Mouse (Mus musculus) lung, embryonic 14.5 days (tissue): ENCODE measurements around the gene Tns1. TPM values are rescaled to one million over a fixed set of nuclear protein-coding genes. Genes with fewer than 3 reads are reported as not detected.

ENCODE experiments used
- ATAC-seq: fragments of 200-750 bp; cut with Nextera tagmentation; 2 replicates; pipeline ENCODE4 v1.8.0; 2017; ENCODE audit warnings: mild to moderate bottlenecking, moderate TSS enrichment, moderate library complexity; ENCODE audit not compliant: insufficient read depth
- DNase-seq: peaks from one replicate; pipeline ENCODE4 v3.0.0-alpha.2; 2015
- H3K27ac ChIP-seq: fragments of 300-500 bp; sonication (generic); 2 replicates; pipeline ENCODE4 v1.5.1; 2014; ENCODE audit warnings: low read depth, mild to moderate bottlenecking, moderate library complexity
- H3K27me3 ChIP-seq: fragments of 300-500 bp; sonication (generic); 2 replicates; pipeline ENCODE4 v1.6.1; 2014; ENCODE audit warnings: low read length, control low read depth; ENCODE audit not compliant: insufficient read depth
- H3K36me3 ChIP-seq: fragments of 300-500 bp; sonication (generic); 2 replicates; pipeline ENCODE4 v1.6.1; 2014; ENCODE audit warnings: control low read depth; ENCODE audit not compliant: insufficient read depth
- H3K4me1 ChIP-seq: fragments of 300-500 bp; sonication (generic); 2 replicates; pipeline ENCODE4 v1.6.1; 2014; ENCODE audit warnings: antibody characterized with exemption, control low read depth; ENCODE audit not compliant: insufficient read depth
- H3K4me2 ChIP-seq: fragments of 300-500 bp; sonication (generic); 2 replicates; pipeline ENCODE4 v1.6.1; 2014; ENCODE audit warnings: mild to moderate bottlenecking
- H3K4me3 ChIP-seq: fragments of 300-500 bp; sonication (generic); 2 replicates; pipeline ENCODE4 v1.5.1; 2014; ENCODE audit warnings: low read depth, low read length
- H3K9ac ChIP-seq: fragments of 300-500 bp; sonication (generic); 2 replicates; pipeline ENCODE4 v1.6.1; 2014
- H3K9me3 ChIP-seq: fragments of 300-500 bp; sonication (generic); 2 replicates; pipeline ENCODE4 v1.6.1; 2016; ENCODE audit warnings: low read depth, low read length, control low read depth
- CTCF ChIP-seq: IDR thresholded peaks from 2 replicates; pipeline ENCODE4 v1.5.1; 2016; ENCODE audit warnings: antibody characterized with exemption, low read depth
- WGBS: fragments of 180-500 bp; shearing (Covaris S2); extraction: QIAGEN DNeasy Blood & Tissue Kit; methylation state at CpG from one replicate; pipeline ENCODE4 v1.1.7; 2014; 5-methylcytosine and 5-hydroxymethylcytosine counted together
- polyA plus RNA-seq: library from polyadenylated mRNA; unstranded; fragments of >200 nt; fragmentation: Nextera tagmentation; extraction: Ambion mirVana; gene quantifications from 2 replicates; pipeline ENCODE4 v1.2.1, GENCODE M21; 2014

The Tns1 gene
- polyA plus RNA-seq, 1 experiment from 2014 or later: 95.2 TPM

- DNase-seq (no peak), ATAC-seq (no peak)
- no peak for TF ChIP-seq CTCF
- 39% methylated on average over 2 of the region's 2 CpGs for WGBS
- H3K27ac ChIP-seq: no peak overlapping the region
- no peak overlapping the region for H3K9ac ChIP-seq
- no peaks in the 10 kb centered on the region for H3K27me3 ChIP-seq
- no peak overlapping the region for H3K4me3 ChIP-seq
- no peaks in the 10 kb centered on the region for H3K9me3 ChIP-seq
- H3K4me2 ChIP-seq: no peak overlapping the region
- no peaks in the 10 kb centered on the region for H3K36me3 ChIP-seq
- H3K4me1 ChIP-seq: peaks cover 10% of the 10 kb centered on the region
Observed at GRCm38 (mm10) chr1:74109670-74110069, 14.6 kb downstream of the Tns1 start.

DNA sequence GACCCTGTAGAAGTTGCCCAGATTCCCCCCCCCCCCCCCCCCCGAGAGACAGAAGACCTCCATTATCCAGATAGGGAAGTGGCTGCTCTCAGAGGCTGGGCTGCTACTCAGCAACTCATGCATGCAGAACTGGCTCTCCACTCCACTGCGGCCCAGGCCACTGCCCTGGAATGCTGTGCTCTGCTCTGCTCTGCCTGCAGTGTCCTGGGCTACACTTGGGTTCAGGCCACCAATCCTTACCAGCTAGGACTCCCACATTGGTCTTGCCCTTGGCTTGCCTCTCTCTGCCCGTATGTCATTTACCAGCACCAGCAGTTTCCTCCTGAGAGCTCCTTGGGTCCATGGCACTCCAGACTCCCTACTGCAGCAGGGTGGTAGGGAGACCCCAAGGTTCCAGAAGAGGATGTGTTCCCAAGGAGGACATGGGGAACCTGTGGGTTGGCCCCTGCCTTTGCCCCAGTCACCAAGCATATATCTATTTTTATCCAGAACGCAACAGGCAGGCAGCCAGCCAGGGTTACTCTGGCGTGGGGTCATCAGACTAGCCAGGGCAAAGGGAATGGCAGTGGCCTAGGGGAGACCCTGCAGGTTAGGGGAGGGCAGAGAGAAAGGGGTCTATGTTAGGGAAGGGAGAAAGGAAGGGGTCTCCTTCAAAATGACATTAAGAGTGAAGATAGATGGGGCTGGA, 16.2 kb downstream of the Tns1 start:
- WGBS: 72% methylated on average over 4 of the region's 5 CpGs
- no peak for ATAC-seq

GRCm38 (mm10) chr1:74106214-74106613, 18.0 kb downstream of the Tns1 start:
- H3K9ac ChIP-seq: no peak overlapping the region
- H3K4me3 ChIP-seq: no peak overlapping the region
- DNase-seq (no peak), ATAC-seq (no peak)
- 68% methylated on average over 6 of the region's 6 CpGs for WGBS
- no peaks in the 10 kb centered on the region; the same call in 1 of the 2 replicates for H3K27me3 ChIP-seq
- H3K4me2 ChIP-seq: no peak overlapping the region
- no peaks in the 10 kb centered on the region for H3K9me3 ChIP-seq
- no peak for TF ChIP-seq CTCF
- no peak overlapping the region for H3K27ac ChIP-seq
- no peaks in the 10 kb centered on the region for H3K36me3 ChIP-seq
- peaks cover 17% of the 10 kb centered on the region for H3K4me1 ChIP-seq

More for the DNA sequence above, 16.2 kb downstream of the Tns1 start:
- Histone ChIP-seq H3K9ac (no peak overlapping the region), H3K36me3 (no peaks in the 10 kb centered on the region), H3K9me3 (no peaks in the 10 kb centered on the region), H3K27ac (no peak overlapping the region), H3K27me3 (no peaks in the 10 kb centered on the region), H3K4me3 (no peak overlapping the region), H3K4me2 (no peak overlapping the region), H3K4me1 (peaks cover 23% of the 10 kb centered on the region)
- TF ChIP-seq CTCF: no peak
- DNase-seq: no peak

- H3K4me2 ChIP-seq: no peak overlapping the region
- H3K4me1 ChIP-seq: peaks cover 16% of the 10 kb centered on the region
- TF ChIP-seq CTCF: no peak
- H3K27ac ChIP-seq: no peak overlapping the region
- no peak overlapping the region for H3K9ac ChIP-seq
- H3K27me3 ChIP-seq: peaks cover 1% of the 10 kb centered on the region; the same call in 1 of the 2 replicates
- H3K9me3 ChIP-seq: no peaks in the 10 kb centered on the region
- WGBS: 71% methylated on average over 4 of the region's 4 CpGs
- no peak overlapping the region for H3K4me3 ChIP-seq
- no peak for DNase-seq
- ATAC-seq: no peak
- H3K36me3 ChIP-seq: no peaks in the 10 kb centered on the region
Observed at GRCm38 (mm10) chr1:74105660-74106059, 18.6 kb downstream of the Tns1 start.

DNA sequence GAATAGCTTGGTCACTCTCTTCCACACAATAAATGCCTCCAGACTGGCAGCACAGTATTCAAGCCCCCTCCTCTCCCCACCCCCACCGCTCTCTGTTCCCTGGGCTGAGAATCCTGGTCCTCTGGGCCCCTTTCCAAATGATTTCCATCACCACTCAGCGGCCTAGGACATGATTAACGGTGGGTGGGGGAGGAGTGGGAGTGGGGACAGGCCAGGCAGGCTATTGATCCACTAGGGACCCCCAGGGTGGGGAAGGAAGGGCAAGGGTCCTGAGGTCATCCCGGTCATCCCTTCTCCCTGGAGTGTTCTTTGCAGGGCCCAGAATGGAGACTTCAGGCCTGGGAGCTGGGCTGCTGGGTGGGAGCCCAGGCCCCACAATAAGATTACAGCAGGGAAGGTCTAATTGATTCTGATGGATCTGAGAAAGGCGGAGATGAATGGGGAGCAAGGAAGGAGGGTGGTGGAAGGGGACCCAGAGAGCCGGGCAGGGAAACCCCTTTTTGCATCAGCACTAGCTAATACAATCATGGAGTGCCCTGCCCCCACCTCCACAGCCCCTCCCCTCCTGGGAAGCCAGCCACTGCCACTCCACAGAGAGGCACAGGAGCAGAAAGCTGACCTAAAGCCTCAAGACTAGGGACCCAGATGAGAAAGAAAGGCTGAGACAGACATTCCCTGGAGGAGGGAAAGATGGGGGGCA, 20.4 kb downstream of the Tns1 start:
- H3K36me3 ChIP-seq: no peaks in the 10 kb centered on the region
- no peak overlapping the region for H3K4me3 ChIP-seq
- WGBS: 26% methylated on average over 6 of the region's 6 CpGs
- peak overlapping the region; percentile 51 for H3K27ac ChIP-seq
- H3K9me3 ChIP-seq: no peaks in the 10 kb centered on the region
- H3K9ac ChIP-seq: no peak overlapping the region
- H3K4me2 ChIP-seq: 0 out of 2 replicates have a peak overlapping the region, but pooled peaks have one; percentile 21
- H3K27me3 ChIP-seq: peaks cover 8% of the 10 kb centered on the region; the same call in 1 of the 2 replicates
- peaks cover 16% of the 10 kb centered on the region for H3K4me1 ChIP-seq
- DNase-seq: peak; percentile 60
- no peak for TF ChIP-seq CTCF
- ATAC-seq: peak; percentile 52

DNA sequence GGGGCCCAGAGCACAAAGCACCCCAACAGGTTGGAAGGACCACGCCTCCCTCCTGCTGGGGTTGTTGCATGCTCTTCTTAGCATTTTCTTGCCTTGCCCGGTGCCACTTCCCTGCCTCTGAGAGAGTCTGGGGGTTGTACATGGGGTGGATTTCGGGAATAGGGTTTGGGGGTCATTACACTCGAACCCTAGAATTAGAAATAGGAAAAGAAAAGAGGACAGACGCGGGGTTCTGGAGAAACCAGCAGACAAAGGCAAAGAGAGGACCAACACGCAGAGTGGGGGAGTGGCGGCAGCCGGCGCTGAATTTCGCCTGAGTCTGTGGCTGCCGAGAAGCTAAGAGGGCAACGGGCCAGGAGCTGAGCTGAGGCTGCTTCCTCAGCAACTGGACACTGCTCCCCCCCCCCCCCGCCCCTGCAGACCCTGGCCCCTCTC, 25.2 kb downstream of the Tns1 start:
- peaks cover 31% of the 10 kb centered on the region for H3K4me1 ChIP-seq
- under 1% methylated on average over 13 of the region's 14 CpGs for WGBS
- ATAC-seq: peak; percentile 39

More for the DNA sequence above, 25.2 kb downstream of the Tns1 start:
- DNase-seq: peak; percentile 89
- Histone ChIP-seq H3K4me2 (peak overlapping the region; percentile 91), H3K27me3 (peaks cover 22% of the 10 kb centered on the region), H3K27ac (peak overlapping the region; percentile 89), H3K4me3 (peak overlapping the region; percentile 53), H3K36me3 (no peaks in the 10 kb centered on the region), H3K9ac (peak overlapping the region; percentile 59), H3K9me3 (no peaks in the 10 kb centered on the region)
- TF ChIP-seq CTCF: no peak
